Mouse (Mus musculus) MEL (cell line): ENCODE results near the gene Gm26620.

Source experiments
- CTCF ChIP-seq, 3 experiments: IDR thresholded peaks in 2 of 3; conservative IDR thresholded peaks in 1 of 3; 2 replicates each; pipeline ENCODE4 v1.5.1; 2011 to 2012; ENCODE audit warnings: low read length in 3 of 3, low read depth in 2 of 3, mild to moderate bottlenecking in 2 of 3, improper control_type of control experiment in 1 of 3, inconsistent platforms in 1 of 3, mixed read lengths in 1 of 3, moderate library complexity in 1 of 3; ENCODE audit not compliant: control insufficient read depth in 1 of 3, insufficient read depth in 1 of 3, poor library complexity in 1 of 3, severe bottlenecking in 1 of 3
- E2F4 ChIP-seq: IDR thresholded peaks from 2 replicates; pipeline ENCODE4 v1.6.1; 2011; ENCODE audit warnings: low read depth, low read length, improper control_type of control experiment, borderline replicate concordance
- GATA1 ChIP-seq: IDR thresholded peaks from 2 replicates; pipeline ENCODE4 v1.6.1; 2011; ENCODE audit warnings: low read depth, low read length, improper control_type of control experiment
- MAX ChIP-seq: IDR thresholded peaks from 2 replicates; pipeline ENCODE4 v1.6.1; 2011; ENCODE audit warnings: low read length, improper control_type of control experiment
- MAZ ChIP-seq: IDR thresholded peaks from 2 replicates; pipeline ENCODE4 v1.6.1; 2012; ENCODE audit warnings: low read depth, mild to moderate bottlenecking, inconsistent platforms, low read length, improper control_type of control experiment
- MEF2A ChIP-seq: IDR thresholded peaks from 2 replicates; pipeline ENCODE4 v1.6.1; 2014; ENCODE audit warnings: low read depth, mild to moderate bottlenecking, inconsistent platforms, low read length, improper control_type of control experiment; ENCODE audit not compliant: poor library complexity, insufficient replicate concordance, severe bottlenecking; ENCODE audit errors: extremely low read depth
- POLR2A ChIP-seq, 2 experiments: IDR thresholded peaks; 2 replicates each; pipeline ENCODE4 v1.6.1; 2011 to 2012; ENCODE audit warnings: low read length in 2 of 2, mild to moderate bottlenecking in 2 of 2, control low read depth in 1 of 2, improper control_type of control experiment in 1 of 2, low read depth in 1 of 2, moderate library complexity in 1 of 2; ENCODE audit not compliant: control insufficient read depth in 1 of 2, insufficient read depth in 1 of 2, poor library complexity in 1 of 2
- TAL1 ChIP-seq: IDR thresholded peaks from 2 replicates; pipeline ENCODE4 v1.6.1; 2012; ENCODE audit warnings: mild to moderate bottlenecking, inconsistent platforms, low read length, moderate library complexity, mixed read lengths
- ZC3H11A ChIP-seq: IDR thresholded peaks from 2 replicates; pipeline ENCODE4 v1.6.1; 2012; ENCODE audit warnings: low read depth, mild to moderate bottlenecking, inconsistent platforms, low read length, improper control_type of control experiment

DNA sequence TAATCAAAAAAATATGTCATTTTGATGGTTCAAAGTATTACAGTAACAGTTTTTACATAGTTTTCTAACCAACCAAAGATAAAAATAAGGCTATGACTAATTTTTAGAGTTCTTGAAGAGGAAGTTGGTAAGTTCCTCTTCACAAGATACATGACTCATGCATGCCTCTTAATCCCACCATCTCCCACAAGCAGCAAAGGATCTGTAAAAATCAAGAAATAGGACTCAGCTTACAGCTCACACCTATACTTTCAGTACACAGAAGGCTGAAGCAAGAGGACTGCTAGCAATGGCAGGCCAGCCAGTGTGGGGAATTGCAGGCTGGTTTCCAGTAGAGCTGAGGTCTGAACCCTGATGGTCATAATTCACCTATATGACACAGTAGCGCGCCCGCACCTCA is 31.3 kb upstream of the Gm26620 start:
- TF ChIP-seq MAX (peak; percentile 47; the same call in 1 of the 2 replicates), TAL1 (no peak), CTCF (IDR thresholded peaks at IDR 0.05 in 2 of 3, conservative IDR thresholded peaks at IDR 0.05 in 1 of 3; ENCODE audit: control insufficient read depth in 1 of 3, insufficient read depth in 1 of 3, low read depth in 2 of 3, low read length in 3 of 3, poor library complexity in 1 of 3, severe bottlenecking in 1 of 3) (no peak), ZC3H11A (no peak), POLR2A (IDR thresholded peaks at IDR 0.05; ENCODE audit: control insufficient read depth in 1 of 2, insufficient read depth in 1 of 2, low read depth in 1 of 2, low read length in 2 of 2, poor library complexity in 1 of 2) (no peak), MAZ (no peak), E2F4 (no peak), GATA1 (peak; percentile 84), MEF2A (peak; percentile 73; the same call in 1 of the 2 replicates)
